Mouse (Mus musculus) urinary bladder, adult 18-20 months (tissue): ENCODE data around the gene Olfr876.
A peak's percentile ranks its signal among the peaks of the same experiment; 100 is the strongest.
"Not testable (repeated sequence)": the region's sequence is repeated elsewhere in the genome, so short reads cannot be mapped to it uniquely, and the experiment has no call there.

Source experiments
- DNase-seq, 2 experiments: peaks; one replicate each; pipeline ENCODE4 v3.0.0; 2022; ENCODE audit warnings: low spot score in 2 of 2, mixed read lengths in 2 of 2

Olfr876 gene

DNA sequence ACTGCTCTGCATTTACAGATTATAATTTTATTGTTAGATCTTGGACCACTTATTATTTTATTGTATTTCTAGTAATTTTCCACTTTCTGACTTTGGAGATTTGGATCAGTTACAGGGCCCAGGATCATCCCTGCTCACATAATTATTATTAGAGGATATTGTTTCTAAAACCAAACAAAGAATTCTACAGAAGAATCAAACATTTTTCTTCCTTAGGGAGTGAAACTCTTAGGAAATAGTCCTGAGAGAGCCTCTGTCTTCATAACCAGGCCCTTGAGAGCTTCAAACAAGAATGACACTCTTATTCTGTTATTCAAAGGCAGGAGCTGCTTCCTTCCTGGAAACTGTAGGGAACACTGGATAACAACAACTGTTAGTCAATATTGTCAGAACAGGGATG, at the start of gene Olfr876:
Olfr876 (plus strand) TSS at position 301 of the 400 bp plus-strand sequence.
- no peak for DNase-seq

DNA sequence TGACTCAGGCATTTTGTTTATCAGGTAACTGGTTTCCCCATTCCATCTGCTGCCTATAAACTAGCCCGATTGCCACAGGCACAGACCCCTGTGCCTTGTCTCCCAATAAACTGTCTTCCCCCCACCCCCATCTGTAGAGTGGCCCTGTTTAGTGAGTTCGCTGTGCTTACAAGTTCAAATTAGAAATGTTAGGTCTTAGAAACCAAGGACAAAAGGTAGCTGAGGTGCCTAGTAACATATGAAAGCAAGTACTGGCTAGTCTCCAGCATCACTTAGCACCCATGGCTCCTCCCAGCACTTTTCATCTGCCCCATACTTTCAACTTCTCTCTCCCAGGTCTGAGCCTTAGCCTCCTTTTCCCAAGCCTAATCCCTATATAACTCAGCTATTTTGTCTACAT, 41.1 kb upstream of the Olfr876 start:
- DNase-seq: no peak

DNA sequence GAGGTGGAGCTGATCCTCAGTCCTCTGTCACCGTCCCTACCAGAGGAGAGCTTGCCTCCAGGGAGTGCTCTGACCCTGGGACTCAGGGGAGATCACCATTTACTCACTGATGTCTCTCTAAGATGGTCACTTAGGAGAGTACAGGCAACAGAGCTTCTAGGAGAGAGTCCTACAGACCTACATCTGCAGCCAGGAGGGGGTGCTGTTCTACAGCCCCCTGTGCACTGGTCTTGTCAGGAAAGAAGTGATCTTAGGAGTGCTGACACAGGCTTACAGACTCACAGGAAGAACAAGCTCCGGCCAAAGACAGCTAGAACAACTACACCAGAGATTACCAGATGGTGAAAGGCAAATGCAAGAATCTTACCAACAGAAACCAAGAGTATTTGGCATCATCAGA, 40.3 kb upstream of the Olfr876 start:
- no peak for DNase-seq

DNA sequence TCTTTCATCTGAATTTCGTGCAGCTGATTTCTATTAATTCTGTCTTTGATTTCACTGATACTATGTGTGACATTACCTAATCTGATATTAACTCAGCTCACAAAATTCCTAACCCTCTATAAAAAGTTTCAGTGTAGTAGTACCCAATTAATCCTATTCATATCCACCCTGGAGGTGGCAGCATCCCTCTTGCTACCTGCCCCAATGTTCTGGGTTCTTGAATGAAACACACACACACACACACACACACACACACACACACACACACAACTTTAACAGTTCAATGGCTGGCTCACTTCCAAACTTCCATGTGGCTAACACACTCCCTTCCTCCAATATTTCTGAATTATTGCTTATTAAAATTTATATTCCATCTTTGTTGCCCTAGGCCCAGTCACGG, 32.2 kb upstream of the Olfr876 start:
- no peak for DNase-seq

DNA sequence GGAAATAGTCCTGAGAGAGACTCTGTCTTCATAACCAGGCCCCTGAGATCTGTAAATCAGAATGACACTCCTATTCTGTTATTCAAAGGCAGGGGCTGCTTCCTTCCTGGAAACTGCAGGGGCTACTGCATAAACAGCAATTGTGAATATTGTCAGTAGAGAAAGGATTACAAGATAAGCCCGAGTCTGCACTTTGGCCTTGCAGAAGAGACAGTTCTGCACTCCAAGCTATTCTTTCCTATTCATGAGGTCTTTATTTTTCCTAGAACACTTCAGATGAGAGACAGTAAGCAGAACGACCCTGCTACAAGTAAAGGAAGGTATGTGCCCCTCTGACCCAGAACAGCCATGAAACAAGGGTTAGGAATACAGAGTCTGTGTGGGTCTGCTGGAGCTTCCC, 31.1 kb upstream of the Olfr876 start, which contains the start of gene Olfr875:
Olfr875 (plus strand) TSS at position 99 of the 400 bp plus-strand sequence.
- no peak for DNase-seq

DNA sequence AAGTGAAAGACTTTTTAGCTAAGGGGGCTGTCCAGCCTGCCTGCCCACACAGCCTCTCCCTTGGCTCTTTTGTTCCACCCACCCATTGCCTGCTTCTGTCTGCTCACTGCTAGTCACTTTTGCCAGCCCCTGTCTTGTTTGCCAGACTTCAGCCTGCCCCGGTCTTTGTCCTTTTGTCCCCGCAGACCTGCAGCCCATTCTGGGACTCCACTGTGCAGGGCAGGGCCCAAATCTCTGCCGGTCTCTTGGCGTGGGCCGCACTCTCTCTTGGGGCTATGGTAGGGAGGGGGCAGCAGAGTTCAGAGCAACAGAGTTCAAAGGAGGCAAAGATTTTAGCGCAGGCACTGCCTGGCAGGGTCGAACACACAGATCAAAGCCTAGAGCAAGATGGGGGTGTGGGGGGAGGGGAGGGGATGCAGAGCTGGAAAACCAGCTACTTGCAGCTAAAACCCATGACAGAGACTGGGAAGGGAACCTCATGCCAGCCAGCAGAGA, 20.0 kb upstream of the Olfr876 start:
- DNase-seq: peak in 1 of 2 experiments; percentile 8

DNA sequence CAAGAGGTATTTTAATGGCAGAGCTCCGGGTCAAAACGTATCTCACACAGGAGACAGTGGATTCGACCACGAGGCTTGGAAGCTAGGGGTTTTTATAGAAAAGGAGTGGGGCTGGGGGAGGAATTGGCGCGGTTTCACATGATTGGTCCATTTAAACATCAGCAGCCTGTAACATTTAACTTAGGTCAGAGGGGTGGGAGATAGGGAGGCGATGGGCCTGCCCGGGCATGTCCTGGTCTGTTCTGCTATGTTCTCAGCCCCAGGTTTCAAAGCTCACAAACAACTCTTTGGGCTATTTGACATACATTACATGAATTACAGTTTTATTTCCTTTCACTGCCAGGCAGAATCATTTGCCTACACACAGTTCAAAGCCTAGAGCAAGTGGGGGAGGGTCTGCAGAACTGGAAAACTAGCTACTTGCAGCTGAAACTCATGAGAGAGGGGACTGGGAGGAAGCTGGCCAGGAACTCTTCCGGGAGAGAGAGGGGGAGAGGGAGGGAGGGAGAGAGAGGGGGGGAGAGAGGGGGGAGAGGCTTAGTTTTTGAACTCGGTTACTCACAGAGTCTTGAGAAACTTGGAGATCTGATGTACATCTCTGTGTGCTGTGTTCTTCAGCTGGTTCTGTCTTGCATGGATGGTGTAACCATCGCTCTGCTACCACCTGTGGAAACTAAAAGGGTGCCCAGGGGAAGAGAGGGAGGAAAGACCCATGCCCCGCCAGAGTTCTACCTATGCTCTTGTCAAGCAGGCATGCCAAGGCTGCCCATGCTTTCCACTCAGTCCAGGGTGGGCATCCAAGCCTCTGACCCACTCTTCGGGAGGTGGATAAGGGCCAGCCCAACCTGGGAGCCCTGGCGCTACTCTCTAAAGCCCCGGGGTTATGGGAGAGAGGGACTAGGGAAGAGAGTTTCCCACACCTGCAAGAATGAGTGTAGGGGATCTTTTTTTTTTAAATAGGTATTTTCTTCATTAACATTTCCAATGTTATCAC, 19.1 kb upstream of the Olfr876 start:
- DNase-seq: not testable (repeated sequence)

DNA sequence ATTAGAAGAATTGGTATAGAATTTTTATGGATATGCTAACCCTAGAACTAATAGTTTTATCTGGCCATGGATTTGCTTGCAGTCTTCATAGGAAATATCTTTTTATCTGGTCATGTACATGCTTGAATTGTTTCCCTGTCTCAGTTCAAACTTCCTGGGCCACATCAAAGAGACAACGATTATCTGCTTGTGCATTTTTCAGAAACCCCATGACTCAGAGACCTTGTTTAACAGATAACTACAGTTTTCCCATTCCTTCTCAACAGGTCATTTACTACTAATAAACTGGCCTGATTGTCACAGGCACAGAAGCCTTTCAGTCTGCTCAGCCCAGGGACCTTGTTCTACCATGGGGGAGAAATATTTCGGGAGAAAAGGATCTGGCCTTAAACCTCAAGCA, 16.4 kb upstream of the Olfr876 start:
- DNase-seq: no peak

DNA sequence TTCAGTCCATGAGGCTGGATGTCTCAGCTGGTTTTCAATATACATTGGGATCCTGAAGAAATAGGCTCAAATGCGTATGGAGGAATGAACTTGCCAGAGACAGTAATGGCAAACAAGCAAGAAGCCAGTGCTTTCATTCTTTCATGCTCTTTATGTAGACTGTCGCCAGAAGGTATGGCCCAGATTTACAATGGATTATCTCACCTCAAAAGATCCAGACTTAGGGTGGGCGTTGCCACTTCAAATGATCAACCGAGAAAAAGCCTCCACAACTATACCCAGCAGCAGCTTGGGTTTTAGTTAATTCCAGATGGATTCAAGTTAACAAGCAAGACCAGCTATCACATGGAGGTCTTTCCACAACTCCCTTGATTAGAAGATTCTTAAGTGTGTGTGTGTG, 776 bp upstream of the Olfr876 start:
- no peak for DNase-seq

DNA sequence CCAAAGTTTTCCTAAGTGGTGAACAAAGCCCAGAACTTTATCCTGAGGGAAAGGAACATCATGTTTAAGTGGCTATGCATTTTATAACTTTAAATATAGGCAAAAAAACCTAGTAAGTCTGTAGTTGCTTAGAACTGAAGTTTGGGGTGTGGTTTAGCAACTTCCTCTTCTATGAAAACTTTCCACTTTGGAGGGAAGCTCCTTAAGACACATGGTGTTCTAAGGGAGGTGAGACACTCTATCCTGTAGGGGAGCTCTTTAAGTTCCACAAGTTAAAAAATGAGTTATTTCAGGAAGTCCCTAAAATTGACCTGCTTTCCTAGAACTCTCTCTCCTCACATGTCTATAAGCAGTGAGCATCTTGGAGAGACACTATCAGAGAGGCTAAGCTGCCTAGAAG, 4.4 kb downstream of the Olfr876 start:
- no peak for DNase-seq

DNA sequence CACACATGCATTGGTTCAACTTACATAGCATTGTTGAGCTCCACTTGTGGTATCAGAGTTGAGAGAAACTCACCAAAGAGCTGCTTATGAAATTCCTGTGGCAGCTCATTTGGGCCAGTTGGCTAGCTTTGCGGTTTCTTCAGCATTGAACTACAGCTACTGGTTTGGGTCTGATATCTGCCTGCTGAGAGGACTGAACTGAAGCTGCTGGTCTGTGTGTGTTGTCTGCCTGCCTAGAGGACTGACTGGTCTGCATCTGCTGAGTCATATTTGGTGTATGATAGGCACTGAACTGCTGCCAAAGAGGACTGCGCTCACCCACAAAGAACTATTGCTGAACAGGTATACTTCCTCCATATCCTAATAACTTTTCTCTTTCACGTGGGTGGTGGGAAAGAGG, 5.6 kb downstream of the Olfr876 start:
- no peak for DNase-seq

DNA sequence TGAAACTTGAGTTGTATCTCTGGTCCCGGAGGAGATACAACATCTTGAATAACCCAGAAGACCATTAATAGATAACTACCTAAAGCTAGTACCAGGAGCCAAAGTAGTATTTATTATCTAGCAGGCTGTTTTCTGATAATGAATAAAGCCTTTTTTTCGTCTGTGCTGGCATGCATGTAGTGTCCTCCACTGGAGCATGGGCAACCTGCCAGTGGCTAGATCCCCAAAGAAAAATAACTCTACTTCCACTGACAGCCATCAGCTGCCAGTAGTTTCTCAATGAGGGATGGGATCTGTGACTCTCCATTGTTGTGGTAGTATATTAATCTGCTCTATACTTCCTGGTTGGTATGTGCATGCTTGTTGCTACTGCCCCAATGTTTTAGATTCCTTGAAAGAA, 6.1 kb downstream of the Olfr876 start:
- no peak for DNase-seq

DNA sequence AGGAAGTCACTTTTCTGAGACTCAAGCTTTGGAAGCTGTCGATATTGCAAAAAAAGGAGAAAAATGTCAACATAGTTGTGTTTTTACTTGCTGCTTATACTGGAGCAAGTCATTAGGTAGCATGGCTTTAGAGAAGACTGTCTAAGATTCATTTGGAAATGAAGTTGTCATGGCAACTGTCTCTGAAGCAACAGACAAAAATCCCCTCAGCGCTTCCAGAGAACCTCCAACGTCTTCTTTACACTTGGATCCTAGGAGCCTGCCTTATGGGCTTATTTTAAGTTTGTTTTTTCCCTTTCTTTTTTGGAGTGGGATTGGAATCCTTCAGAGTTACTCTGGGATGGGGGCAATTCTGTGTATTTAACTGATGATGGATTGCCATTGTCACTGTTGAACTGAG, 11.9 kb downstream of the Olfr876 start:
- DNase-seq: no peak

DNA sequence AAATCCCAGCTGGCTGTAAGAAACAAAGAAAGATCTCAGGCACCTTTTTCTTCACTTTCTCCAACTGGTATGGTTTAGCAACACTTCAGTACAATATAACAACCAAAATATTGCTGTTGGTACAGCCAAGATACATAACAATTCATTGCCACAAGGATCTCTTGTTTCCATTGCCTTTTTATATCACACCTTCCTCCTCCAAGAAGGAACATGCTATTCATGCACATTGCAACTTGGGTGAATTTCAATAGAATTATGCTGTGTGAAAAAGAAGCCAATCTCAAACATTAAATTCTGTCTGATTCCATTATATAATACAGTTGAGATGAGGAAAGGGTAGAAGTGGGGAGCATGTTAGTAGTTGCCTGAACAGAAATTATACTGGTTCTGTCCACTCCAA, 27.1 kb downstream of the Olfr876 start:
- no peak for DNase-seq

DNA sequence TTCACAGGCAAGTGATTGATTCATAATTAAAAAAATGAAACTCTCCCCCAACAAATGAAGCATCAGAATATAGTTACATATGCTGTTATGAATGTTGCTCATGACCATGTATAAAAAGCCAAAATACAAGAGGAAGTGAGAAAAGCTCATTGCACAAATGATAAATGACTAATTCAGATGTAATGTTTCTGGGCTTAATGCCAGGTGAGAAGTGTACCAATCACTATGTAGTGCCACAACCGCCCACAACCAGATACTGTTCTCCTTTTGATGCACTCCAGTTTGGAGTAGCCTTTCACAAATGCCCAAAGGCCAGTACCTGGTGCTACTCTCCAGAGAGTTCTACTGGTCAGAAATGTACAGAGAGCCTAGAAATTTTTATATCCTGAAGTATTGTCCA, 30.5 kb downstream of the Olfr876 start:
- DNase-seq: no peak

DNA sequence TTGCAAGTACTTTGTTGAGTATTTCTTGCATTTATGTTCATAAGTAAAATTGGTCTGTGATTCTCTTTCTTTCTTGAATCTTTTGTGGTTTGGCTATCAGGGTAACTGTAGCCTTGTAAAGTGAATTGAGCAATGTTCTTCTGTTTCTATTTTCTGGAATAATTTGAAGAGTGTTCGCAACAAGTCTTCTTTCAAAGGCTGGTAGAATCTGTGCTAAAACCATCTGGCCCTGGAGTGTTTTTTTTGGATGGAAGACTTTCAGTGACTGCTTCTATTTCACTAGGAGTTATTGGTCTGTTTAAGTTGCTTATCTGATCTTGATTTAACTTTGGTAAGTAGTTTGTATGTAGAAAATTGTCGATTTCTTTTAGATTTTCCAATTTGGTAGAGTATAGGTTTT, 46.4 kb downstream of the Olfr876 start:
- DNase-seq: no peak

DNA sequence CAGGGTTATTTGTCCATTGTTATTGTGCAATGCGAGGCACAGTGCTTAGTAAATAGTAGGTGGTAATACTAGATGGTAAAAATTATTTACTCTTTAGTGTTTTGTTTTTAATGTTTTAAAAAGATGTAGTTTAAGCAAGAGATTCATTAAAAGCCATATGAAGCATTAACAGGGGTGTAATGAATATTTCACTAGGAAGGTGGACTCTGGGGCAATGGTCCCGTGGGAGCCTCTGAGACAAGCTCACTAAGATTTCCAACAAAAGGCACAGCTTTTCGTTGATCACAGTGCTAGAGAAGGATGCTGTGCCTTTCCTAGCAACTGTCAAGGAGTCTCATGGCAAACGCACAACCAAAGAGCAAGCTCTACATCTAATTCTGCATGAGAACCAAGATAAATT, 51.1 kb downstream of the Olfr876 start, which contains the start of gene Olfr877:
Olfr877 (plus strand) TSS at position 301 of the 400 bp plus-strand sequence.
- DNase-seq: no peak
